Comparison of ENCODE assay signal across 24 mouse cellular contexts in the genomic region with DNA sequence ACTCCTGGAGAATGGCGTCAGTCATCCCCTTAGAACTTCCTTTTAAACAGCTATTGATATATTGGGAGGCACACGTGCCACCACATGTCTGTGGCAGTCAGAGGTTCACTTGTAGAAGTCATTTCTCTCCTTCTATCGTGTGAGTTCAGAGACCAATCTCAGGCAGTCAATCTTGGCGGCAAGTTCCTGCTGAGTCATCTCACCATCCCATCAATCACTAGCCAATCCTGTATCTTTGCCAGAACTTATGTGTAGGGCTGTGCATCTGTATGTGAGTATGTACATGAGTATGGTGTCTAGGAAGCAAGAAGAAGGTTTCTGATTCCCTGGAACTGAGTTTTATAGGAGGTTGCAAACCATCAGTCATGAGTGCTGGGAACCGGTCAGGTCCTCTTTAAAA.
"Had no signal": no experiment of that assay in that cellular context is flagged by ENCODE, and none has a peak within 500 bp of the region (broad histone marks: within the 10 kb centered on the region; RNA-seq: fewer than 3 reads in every experiment).

No protein-coding gene starts in this region.

- DNase-seq: gastrocnemius, postnatal 10 days; gastrocnemius, postnatal 25 days; heart, adult 18-20 months; heart, postnatal 10 days; kidney, adult 11 months; kidney, adult 2 months; kidney, adult 9 months; kidney, postnatal 14 days; kidney, postnatal 36 days; layer of hippocampus, adult 9-11 months; layer of hippocampus, postnatal 36 days; liver; liver, embryonic 13.5 days; liver, postnatal 0 days had no signal

- H3K9ac ChIP-seq: heart, embryonic 12.5 days; hindbrain, embryonic 13.5 days; hindbrain, embryonic 15.5 days; kidney, embryonic 15.5 days; limb, embryonic 12.5 days; liver, embryonic 13.5 days; liver, embryonic 15.5 days; liver, postnatal 0 days had no signal

- H3K27me3 ChIP-seq: heart, embryonic 12.5 days; hindbrain, embryonic 13.5 days; hindbrain, embryonic 15.5 days; kidney, embryonic 15.5 days; limb, embryonic 12.5 days; liver, embryonic 13.5 days; liver, embryonic 15.5 days had no signal

- H3K27ac ChIP-seq: heart, embryonic 10.5 days; hindbrain, embryonic 13.5 days; hindbrain, embryonic 15.5 days; hindbrain, postnatal 0 days; kidney, embryonic 15.5 days; kidney, postnatal 0 days; limb, embryonic 10.5 days; limb, embryonic 12.5 days; liver, embryonic 13.5 days; liver, embryonic 15.5 days had no signal

- H3K9me3 ChIP-seq: heart, embryonic 10.5 days; heart, embryonic 12.5 days; hindbrain, embryonic 13.5 days; hindbrain, embryonic 15.5 days; kidney, embryonic 15.5 days; limb, embryonic 10.5 days; limb, embryonic 12.5 days; liver, embryonic 13.5 days; liver, embryonic 15.5 days had no signal

- H3K36me3 ChIP-seq: heart, embryonic 10.5 days; heart, embryonic 12.5 days; hindbrain, embryonic 13.5 days; hindbrain, embryonic 15.5 days; kidney, embryonic 15.5 days; limb, embryonic 10.5 days; limb, embryonic 12.5 days; liver, embryonic 13.5 days; liver, embryonic 15.5 days had no signal

- H3K4me3 ChIP-seq: heart, embryonic 10.5 days; heart, embryonic 12.5 days; hindbrain, embryonic 13.5 days; hindbrain, embryonic 15.5 days; kidney, embryonic 15.5 days; limb, embryonic 10.5 days; limb, embryonic 12.5 days; liver, embryonic 13.5 days; liver, embryonic 15.5 days had no signal

- H3K4me1 ChIP-seq: hindbrain, embryonic 13.5 days; hindbrain, embryonic 15.5 days; liver, embryonic 13.5 days; liver, embryonic 15.5 days had no signal
